Mouse (Mus musculus) heart, postnatal 25 days (tissue): ENCODE data around the gene Gm14435. TPM values are rescaled to one million over a fixed set of nuclear protein-coding genes. Genes with fewer than 3 reads are reported as not detected.
"Not testable (repeated sequence)": the region's sequence is repeated elsewhere in the genome, so short reads cannot be mapped to it uniquely, and the experiment has no call there.

Experiments
- DNase-seq: peaks from one replicate; pipeline ENCODE4 v3.0.0; 2022; ENCODE audit warnings: low spot score
- intact Hi-C: fragments of 180-260 bp; cut with DNase I; formaldehyde crosslinking; loops from one replicate; pipeline ENCODE4 v1.15.1; 2025
- total RNA-seq, 2 experiments: library from RNA; stranded (reverse); gene quantifications; 2 replicates each; pipeline ENCODE4 v1.2.3; 2021

Gene Gm14435
- total RNA-seq: 10 to 100 TPM; 21.7 to 22.8 TPM

DNA sequence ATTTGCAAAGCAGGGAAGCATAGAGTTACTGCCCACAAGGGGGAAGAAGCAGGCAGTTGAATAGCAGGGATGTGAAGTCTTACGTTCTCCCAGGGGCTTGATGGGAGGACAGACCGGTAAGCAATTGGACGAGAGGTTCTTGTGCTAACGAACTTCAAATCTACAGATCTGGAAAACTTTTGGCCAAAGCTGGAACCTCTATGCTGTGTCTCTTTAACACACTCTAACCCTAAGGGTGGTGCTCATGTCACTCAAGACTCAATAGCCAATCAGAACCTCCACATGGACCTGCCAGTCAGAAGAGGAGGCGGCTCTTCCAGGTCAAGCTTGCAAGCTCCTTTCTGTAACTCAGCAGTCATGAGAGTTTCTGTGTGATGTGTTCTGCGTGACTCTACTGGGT, at the start of gene Gm14435:
Gene Gm14435, plus strand, starts transcription at position 301 of the 400 bp plus-strand sequence.
- DNase-seq, intact Hi-C loops: not testable (repeated sequence)

Other genes starting within 250 kb of the Gm14435 start
- gene 2210418O10Rik, start 197.0 kb upstream of the Gm14435 start, total RNA-seq: 1 to 10 TPM; 2.5 to 3.0 TPM
- gene Gm11009, start 104.1 kb upstream of the Gm14435 start, total RNA-seq: not detected
- not detected for gene Gm14434, start 63.2 kb downstream of the Gm14435 start, total RNA-seq
- gene Zfp967, start 97.5 kb downstream of the Gm14435 start, total RNA-seq: not detected
- gene Gm14308, start 212.8 kb downstream of the Gm14435 start, total RNA-seq: 1 to 10 TPM in 1 of 2 experiments, not detected in 1; 1.1 TPM
- gene Zfp973, start 246.9 kb downstream of the Gm14435 start, total RNA-seq: 10 to 100 TPM; 13.8 to 14.6 TPM